Mouse (Mus musculus) brown adipose tissue, adult 24 weeks (tissue): ENCODE measurements around the gene 4931406P16Rik. TPM values are rescaled to one million over a fixed set of nuclear protein-coding genes. Genes with fewer than 3 reads are reported as not detected.
"Not testable (repeated sequence)": the region's sequence is repeated elsewhere in the genome, so short reads cannot be mapped to it uniquely, and the experiment has no call there.

ENCODE experiments used
- H3K27ac ChIP-seq: fragments of 200-500 bp; replicated peaks from 2 replicates; pipeline ENCODE4 v1.5.1; 2012; ENCODE audit warnings: low read depth, mild to moderate bottlenecking, low read length
- H3K4me1 ChIP-seq: fragments of 200-500 bp; 2 replicates; pipeline ENCODE4 v1.6.1; 2012; ENCODE audit warnings: low read length, mixed read lengths; ENCODE audit not compliant: control insufficient read depth, insufficient read depth, insufficient read length
- H3K4me3 ChIP-seq: fragments of 200-500 bp; 2 replicates; pipeline ENCODE4 v1.5.1; 2012; ENCODE audit warnings: low read depth, mild to moderate bottlenecking, low read length, moderate library complexity; ENCODE audit not compliant: insufficient read depth
- polyA plus RNA-seq: library from polyadenylated mRNA; stranded (reverse); fragments of >200 nt; gene quantifications from 2 replicates; pipeline ENCODE4 v1.2.4, GENCODE M21; 2012; ENCODE audit not compliant: missing spikeins, insufficient read depth, insufficient read length

4931406P16Rik gene
- polyA plus RNA-seq, 1 experiment = 19.2 TPM

GRCm38 (mm10) chr7:34224308-34224707, 89.0 kb downstream of the 4931406P16Rik start:
- H3K4me3 ChIP-seq = no peak overlapping the region
- H3K27ac ChIP-seq = no peak overlapping the region
- H3K4me1 ChIP-seq = peaks cover 9% of the 10 kb centered on the region

GRCm38 (mm10) chr7:34222340-34222739, 91.0 kb downstream of the 4931406P16Rik start:
- H3K4me3 ChIP-seq = no peak overlapping the region
- H3K4me1 ChIP-seq = 0 out of 2 replicates have a peak, but pooled peaks cover 4% of the 10 kb centered on the region
- no peak overlapping the region for H3K27ac ChIP-seq

GRCm38 (mm10) chr7:34221594-34222250, 91.6 kb downstream of the 4931406P16Rik start:
- Histone ChIP-seq H3K27ac (no peak overlapping the region), H3K4me3 (no peak overlapping the region), H3K4me1 (0 out of 2 replicates have a peak, but pooled peaks cover under 1% of the 10 kb centered on the region)

- no peak overlapping the region for H3K27ac ChIP-seq
Observed at GRCm38 (mm10) chr7:34218496-34218895, 94.9 kb downstream of the 4931406P16Rik start.

GRCm38 (mm10) chr7:34216474-34216873, 96.9 kb downstream of the 4931406P16Rik start:
- Histone ChIP-seq H3K4me3 (no peak overlapping the region), H3K27ac (no peak overlapping the region), H3K4me1 (peaks cover 4% of the 10 kb centered on the region)

More at GRCm38 (mm10) chr7:34218496-34218895, 94.9 kb downstream of the 4931406P16Rik start:
- Histone ChIP-seq H3K4me3 (no peak overlapping the region), H3K4me1 (peaks cover 4% of the 10 kb centered on the region)

GRCm38 (mm10) chr7:34215481-34215880, 97.9 kb downstream of the 4931406P16Rik start:
- peaks cover 4% of the 10 kb centered on the region for H3K4me1 ChIP-seq
- no peak overlapping the region for H3K4me3 ChIP-seq
- no peak overlapping the region for H3K27ac ChIP-seq

GRCm38 (mm10) chr7:34214644-34215043, 98.7 kb downstream of the 4931406P16Rik start:
- Histone ChIP-seq H3K27ac (no peak overlapping the region), H3K4me3 (no peak overlapping the region)

GRCm38 (mm10) chr7:34213281-34213680, 100.1 kb downstream of the 4931406P16Rik start:
- Histone ChIP-seq H3K4me3 (no peak overlapping the region), H3K4me1 (peaks cover 4% of the 10 kb centered on the region), H3K27ac (no peak overlapping the region)

More at GRCm38 (mm10) chr7:34214644-34215043, 98.7 kb downstream of the 4931406P16Rik start:
- H3K4me1 ChIP-seq = peaks cover 4% of the 10 kb centered on the region

- no peak overlapping the region for H3K27ac ChIP-seq
- H3K4me3 ChIP-seq = no peak overlapping the region
- no peaks in the 10 kb centered on the region for H3K4me1 ChIP-seq
Observed at GRCm38 (mm10) chr7:34208027-34208745, 105.2 kb downstream of the 4931406P16Rik start.

GRCm38 (mm10) chr7:34206331-34206730, 107.0 kb downstream of the 4931406P16Rik start:
- H3K4me1 ChIP-seq = no peaks in the 10 kb centered on the region
- no peak overlapping the region for H3K4me3 ChIP-seq
- H3K27ac ChIP-seq = no peak overlapping the region

- not testable (repeated sequence) for H3K4me1 ChIP-seq, H3K4me3 ChIP-seq, H3K27ac ChIP-seq
Observed at GRCm38 (mm10) chr7:34202147-34202546, 111.2 kb downstream of the 4931406P16Rik start.

GRCm38 (mm10) chr7:34200829-34201228, 112.5 kb downstream of the 4931406P16Rik start:
- Histone ChIP-seq H3K27ac (no peak overlapping the region), H3K4me1 (no peaks in the 10 kb centered on the region), H3K4me3 (no peak overlapping the region)

GRCm38 (mm10) chr7:34198346-34198745, 115.0 kb downstream of the 4931406P16Rik start:
- Histone ChIP-seq H3K4me3 (no peak overlapping the region), H3K27ac (no peak overlapping the region), H3K4me1 (peaks cover 2% of the 10 kb centered on the region; the same call in 1 of the 2 replicates)

- peak within 1 kb of the TSS; percentile 52 for H3K27ac ChIP-seq
Observed at GRCm38 (mm10) chr7:34196132-34197128, 116.9 kb downstream of the 4931406P16Rik start, which contains the start of gene Pdcd2l. Pdcd2l (minus strand) TSS chr7:34196661.

More at GRCm38 (mm10) chr7:34196132-34197128, 116.9 kb downstream of the 4931406P16Rik start, which contains the start of gene Pdcd2l:
- Histone ChIP-seq H3K4me1 (peaks cover 2% of the 10 kb centered on the region; the same call in 1 of the 2 replicates), H3K4me3 (peak within 1 kb of the TSS; percentile 84)
